Mouse (Mus musculus) midbrain, postnatal 0 days (tissue): ENCODE measurements at regions not wholly inside any gene's neighbourhood (a gene's known extent, or its start where the extent isn't known, plus 50 kb on each side); places are given as distances from the start of the nearest gene placed in this dataset.

Experiments
- ATAC-seq: fragments of 200-750 bp; cut with Nextera tagmentation; 2 replicates; pipeline ENCODE4 v1.8.0; 2017; ENCODE audit warnings: moderate number of reproducible peaks, mild to moderate bottlenecking, moderate TSS enrichment, moderate library complexity; ENCODE audit not compliant: low FRiP score
- DNase-seq: peaks from one replicate; pipeline ENCODE4 v3.0.0-alpha.2; 2015; ENCODE audit warnings: low spot score
- H3K27ac ChIP-seq: fragments of 300-500 bp; sonication (generic); 2 replicates; pipeline ENCODE4 v1.5.1; 2014; ENCODE audit warnings: low read depth, mild to moderate bottlenecking, low read length, mixed read lengths
- H3K27me3 ChIP-seq: fragments of 300-500 bp; sonication (generic); 2 replicates; pipeline ENCODE4 v1.6.1; 2014; ENCODE audit warnings: low read length, control low read depth, mixed read lengths; ENCODE audit not compliant: insufficient read depth
- H3K36me3 ChIP-seq: fragments of 300-500 bp; sonication (generic); 2 replicates; pipeline ENCODE4 v1.6.1; 2014; ENCODE audit warnings: low read length, control low read depth, mixed read lengths; ENCODE audit not compliant: insufficient read depth
- H3K4me1 ChIP-seq: fragments of 300-500 bp; sonication (generic); 2 replicates; pipeline ENCODE4 v1.6.1; 2014; ENCODE audit warnings: mild to moderate bottlenecking, control low read depth, antibody characterized with exemption, low read length, mixed read lengths; ENCODE audit not compliant: insufficient read depth
- H3K4me2 ChIP-seq: fragments of 300-500 bp; sonication (generic); 2 replicates; pipeline ENCODE4 v1.6.1; 2014; ENCODE audit warnings: low read depth, mild to moderate bottlenecking, low read length, mixed read lengths; ENCODE audit not compliant: poor library complexity, severe bottlenecking
- H3K4me3 ChIP-seq: fragments of 300-500 bp; sonication (generic); 2 replicates; pipeline ENCODE4 v1.5.1; 2014; ENCODE audit warnings: low read depth, mild to moderate bottlenecking, low read length, moderate library complexity
- H3K9ac ChIP-seq: fragments of 300-500 bp; sonication (generic); replicated peaks from 2 replicates; pipeline ENCODE4 v1.6.1; 2014; ENCODE audit warnings: mild to moderate bottlenecking, low read length, moderate library complexity, mixed read lengths; ENCODE audit not compliant: poor library complexity, severe bottlenecking
- H3K9me3 ChIP-seq: fragments of 300-500 bp; sonication (generic); 2 replicates; pipeline ENCODE4 v1.6.1; 2016; ENCODE audit warnings: low read length, control low read depth
- CTCF ChIP-seq: IDR thresholded peaks from 2 replicates; pipeline ENCODE4 v1.5.1; 2016; ENCODE audit warnings: antibody characterized with exemption, mild to moderate bottlenecking
- WGBS: fragments of 180-500 bp; shearing (Covaris S2); extraction: QIAGEN DNeasy Blood & Tissue Kit; methylation state at CpG from one replicate; pipeline ENCODE4 v1.1.7; 2014; 5-methylcytosine and 5-hydroxymethylcytosine counted together

- WGBS = 80% methylated on average over 1 of the region's 1 CpGs
- peak; percentile 2 for DNase-seq
- H3K27me3 ChIP-seq = no peaks in the 10 kb centered on the region
Measured at GRCm38 (mm10) chr1:48383590-48383989, 1490.9 kb upstream of the Slc39a10 start.

GRCm38 (mm10) chr1:48380139-48380538, 1487.5 kb upstream of the Slc39a10 start:
- WGBS = 74% methylated on average over 2 of the region's 2 CpGs
- TF ChIP-seq CTCF = no peak
- H3K4me2 ChIP-seq = no peak overlapping the region
- ATAC-seq (no peak), DNase-seq (no peak)
- H3K36me3 ChIP-seq = no peaks in the 10 kb centered on the region
- H3K4me3 ChIP-seq = no peak overlapping the region
- no peaks in the 10 kb centered on the region for H3K4me1 ChIP-seq
- no peak overlapping the region for H3K27ac ChIP-seq
- no peaks in the 10 kb centered on the region for H3K9me3 ChIP-seq
- H3K27me3 ChIP-seq = no peaks in the 10 kb centered on the region
- H3K9ac ChIP-seq = no peak overlapping the region

More at GRCm38 (mm10) chr1:48383590-48383989, 1490.9 kb upstream of the Slc39a10 start:
- Histone ChIP-seq H3K4me2 (no peak overlapping the region), H3K4me3 (no peak overlapping the region), H3K9ac (no peak overlapping the region), H3K36me3 (no peaks in the 10 kb centered on the region), H3K27ac (no peak overlapping the region), H3K4me1 (no peaks in the 10 kb centered on the region), H3K9me3 (no peaks in the 10 kb centered on the region)
- TF ChIP-seq CTCF = no peak
- no peak for ATAC-seq

GRCm38 (mm10) chr1:48351416-48351815, 1458.8 kb upstream of the Slc39a10 start:
- H3K27ac ChIP-seq = no peak overlapping the region
- ATAC-seq = no peak
- no peaks in the 10 kb centered on the region for H3K27me3 ChIP-seq
- no peak overlapping the region for H3K4me2 ChIP-seq
- H3K9me3 ChIP-seq = no peaks in the 10 kb centered on the region
- peak; percentile 17 for DNase-seq
- no peaks in the 10 kb centered on the region for H3K4me1 ChIP-seq
- H3K4me3 ChIP-seq = no peak overlapping the region
- WGBS = 72% methylated on average over 3 of the region's 3 CpGs
- H3K9ac ChIP-seq = no peak overlapping the region
- no peak for TF ChIP-seq CTCF
- H3K36me3 ChIP-seq = no peaks in the 10 kb centered on the region

GRCm38 (mm10) chr1:48342963-48343362, 1450.3 kb upstream of the Slc39a10 start:
- ATAC-seq (no peak), DNase-seq (peak; percentile 3)
- TF ChIP-seq CTCF = no peak
- Histone ChIP-seq H3K27ac (no peak overlapping the region), H3K36me3 (no peaks in the 10 kb centered on the region), H3K9ac (no peak overlapping the region), H3K4me1 (no peaks in the 10 kb centered on the region), H3K27me3 (no peaks in the 10 kb centered on the region), H3K4me3 (no peak overlapping the region), H3K4me2 (no peak overlapping the region), H3K9me3 (no peaks in the 10 kb centered on the region)
